18 mouse cellular contexts compared by ENCODE assay signal in the genomic region with DNA sequence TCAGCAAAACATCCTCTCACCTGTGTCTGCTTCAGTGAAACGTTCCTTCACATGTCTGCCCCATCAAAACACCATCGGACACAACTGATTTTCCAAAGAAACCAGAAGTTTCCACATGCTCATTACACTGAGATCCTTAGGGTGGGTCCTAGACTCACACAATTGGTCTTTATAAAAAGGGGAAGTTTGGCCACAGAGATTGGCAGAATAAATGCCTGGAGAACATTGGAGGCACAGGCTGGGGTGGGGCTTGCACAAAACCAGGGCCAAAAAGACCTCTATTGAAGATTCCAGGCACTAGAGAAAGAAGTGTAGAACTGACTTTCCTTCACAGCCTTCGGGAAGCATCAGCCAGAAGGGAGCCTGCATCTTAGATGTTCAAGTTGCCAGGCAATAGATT. TPM values are rescaled to one million over a fixed set of nuclear protein-coding genes. Genes with fewer than 3 reads are reported as not detected.
"Had no signal": no experiment of that assay in that cellular context is flagged by ENCODE, and none has a peak within 500 bp of the region (broad histone marks: within the 10 kb centered on the region; RNA-seq: fewer than 3 reads in every experiment).

No protein-coding gene starts in this region.

- ATAC-seq: midbrain, embryonic 13.5 days; midbrain, embryonic 15.5 days had no signal

- H3K4me3 ChIP-seq: lung, embryonic 15.5 days; midbrain, embryonic 13.5 days; midbrain, embryonic 15.5 days; neural tube, embryonic 12.5 days; stomach, embryonic 15.5 days had no signal

- DNase-seq: lung, adult 2 months; lung, postnatal 14 days; right cerebral cortex, postnatal 14 days; thymus, adult 2 months; thymus, postnatal 25 days; thymus, postnatal 4 days had no signal

- H3K9ac ChIP-seq: lung, embryonic 15.5 days; midbrain, embryonic 13.5 days; midbrain, embryonic 15.5 days; neural tube, embryonic 12.5 days; stomach, embryonic 15.5 days had no signal

- H3K27ac ChIP-seq: macrophage; midbrain, embryonic 13.5 days; midbrain, embryonic 15.5 days; neural tube, embryonic 12.5 days; stomach, embryonic 15.5 days; stomach, postnatal 0 days had no signal

- H3K36me3 ChIP-seq: lung, embryonic 15.5 days; midbrain, embryonic 13.5 days; midbrain, embryonic 15.5 days; neural tube, embryonic 12.5 days; stomach, embryonic 15.5 days had no signal

- H3K27me3 ChIP-seq: lung, embryonic 15.5 days; midbrain, embryonic 15.5 days; neural tube, embryonic 12.5 days; stomach, embryonic 15.5 days had no signal

RNA-seq across cellular contexts. Expression of a gene that starts 21.2 kb away (rescaled TPM):
- total RNA-seq: megakaryocyte progenitor cell, adult 5-6 weeks; midbrain, postnatal 0 days; monocyte, adult 5-6 weeks; neutrophil, adult 5-6 weeks had no signal
- polyA plus RNA-seq: macrophage; midbrain, embryonic 15.5 days; midbrain, postnatal 0 days; spleen, adult 2 months had no signal
